14 mouse cellular contexts compared by ENCODE assay signal in genomic region chr12:86075358-86075757, GRCm38 (mm10). TPM values are rescaled to one million over a fixed set of nuclear protein-coding genes. Genes with fewer than 3 reads are reported as not detected.
DNase-seq lines count a peak whose midpoint lies in the region; ATAC-seq and TF ChIP-seq lines count a peak whose summit lies in the region.
"Had no signal": no experiment of that assay in that cellular context is flagged by ENCODE, and none has a peak within 500 bp of the region (broad histone marks: within the 10 kb centered on the region; RNA-seq: fewer than 3 reads in every experiment).

No protein-coding gene starts in this region.

- no peak overlapping the region for H3K9ac ChIP-seq in heart, postnatal 0 days (replicated peaks; ENCODE audit: low read depth, low read length)
- H3K9ac ChIP-seq in stomach, embryonic 14.5 days (replicated peaks; ENCODE audit: low read depth, low read length), result no peak overlapping the region
- H3K9ac ChIP-seq in stomach, postnatal 0 days (ENCODE audit: low read length), result no peak overlapping the region
- H3K9ac ChIP-seq: liver, embryonic 13.5 days had no signal

- H3K36me3 ChIP-seq in heart, postnatal 0 days (replicated peaks; ENCODE audit: control insufficient read depth, insufficient read depth, low read length), result no peaks in the 10 kb centered on the region
- no peaks in the 10 kb centered on the region for H3K36me3 ChIP-seq in stomach, embryonic 14.5 days (ENCODE audit: control insufficient read depth, insufficient read depth, low read length)
- H3K36me3 ChIP-seq in stomach, postnatal 0 days (ENCODE audit: control insufficient read depth, insufficient read depth, low read length), result no peaks in the 10 kb centered on the region
- H3K36me3 ChIP-seq: liver, embryonic 13.5 days had no signal

- TF ChIP-seq EP300 in heart, postnatal 0 days (IDR thresholded peaks at IDR 0.05; ENCODE audit: low read depth), result no peak
- no peak for TF ChIP-seq EP300 in stomach, postnatal 0 days (optimal IDR thresholded peaks at IDR 0.05)

- TF ChIP-seq CTCF in heart, postnatal 0 days (IDR thresholded peaks at IDR 0.05; ENCODE audit: low read depth), result no peak
- no peak for TF ChIP-seq CTCF in stomach, postnatal 0 days (IDR thresholded peaks at IDR 0.05; ENCODE audit: low read depth)

- H3K9me3 ChIP-seq in heart, postnatal 0 days (replicated peaks; ENCODE audit: control insufficient read depth, low read length), result no peaks in the 10 kb centered on the region
- no peaks in the 10 kb centered on the region for H3K9me3 ChIP-seq in stomach, embryonic 14.5 days (ENCODE audit: control insufficient read depth, low read depth, low read length)
- no peaks in the 10 kb centered on the region for H3K9me3 ChIP-seq in stomach, postnatal 0 days (ENCODE audit: control insufficient read depth, low read length)
- H3K9me3 ChIP-seq: liver, embryonic 13.5 days had no signal

- no peak overlapping the region for H3K27ac ChIP-seq in heart, postnatal 0 days (ENCODE audit: low read depth)
- H3K27ac ChIP-seq in stomach, embryonic 14.5 days (ENCODE audit: low read length), result no peak overlapping the region
- no peak overlapping the region for H3K27ac ChIP-seq in stomach, postnatal 0 days (replicated peaks)
- H3K27ac ChIP-seq: hindbrain, embryonic 14.5 days; liver, embryonic 13.5 days had no signal

- peaks cover 9% of the 10 kb centered on the region; the same call in 1 of the 2 replicates for H3K4me1 ChIP-seq in heart, postnatal 0 days (ENCODE audit: control insufficient read depth, insufficient read depth)
- peaks cover 10% of the 10 kb centered on the region for H3K4me1 ChIP-seq in stomach, embryonic 14.5 days (ENCODE audit: control insufficient read depth, insufficient read depth, low read length)
- H3K4me1 ChIP-seq in stomach, postnatal 0 days (replicated peaks; ENCODE audit: control insufficient read depth, insufficient read depth), result no peaks in the 10 kb centered on the region; the same call in 1 of the 2 replicates
- H3K4me1 ChIP-seq: liver, embryonic 13.5 days had no signal

- H3K27me3 ChIP-seq in heart, postnatal 0 days (ENCODE audit: control insufficient read depth, insufficient read depth, low read length), result no peaks in the 10 kb centered on the region
- no peaks in the 10 kb centered on the region for H3K27me3 ChIP-seq in stomach, embryonic 14.5 days (ENCODE audit: control insufficient read depth, insufficient read depth, low read length)
- H3K27me3 ChIP-seq in stomach, postnatal 0 days (ENCODE audit: control insufficient read depth, insufficient read depth, low read length), result no peaks in the 10 kb centered on the region

- peak; percentile 55 for DNase-seq in cerebellum, adult 11-12 months
- DNase-seq in cerebellum, postnatal 10 days, result no peak
- no peak for DNase-seq in heart, postnatal 0 days (ENCODE audit: low spot score)
- no peak for DNase-seq in heart, adult 9 months (ENCODE audit: low spot score in 2 of 2)
- no peak for DNase-seq in stomach, postnatal 0 days (ENCODE audit: low spot score)
- DNase-seq in c-Kit-positive CD71-positive TER-119-positive erythroid progenitor cells, embryonic 14.5 days (ENCODE audit: low spot score), result no peak
- DNase-seq in left cerebral cortex, adult 11 months (ENCODE audit: low spot score), result no peak
- DNase-seq: gastrocnemius, postnatal 25 days; liver, embryonic 13.5 days had no signal

- WGBS in heart, postnatal 0 days, result 81% methylated on average over 7 of the region's 7 CpGs
- 88% methylated on average over 7 of the region's 7 CpGs for WGBS in stomach, embryonic 14.5 days
- 85% methylated on average over 7 of the region's 7 CpGs for WGBS in stomach, postnatal 0 days

- H3K4me2 ChIP-seq in heart, postnatal 0 days (ENCODE audit: low read depth, low read length), result peak overlapping the region; percentile 67; the same call in 1 of the 2 replicates
- H3K4me2 ChIP-seq in stomach, embryonic 14.5 days (replicated peaks; ENCODE audit: low read depth, low read length), result 0 out of 2 replicates have a peak overlapping the region, but pooled peaks have one; percentile 7
- no peak overlapping the region for H3K4me2 ChIP-seq in stomach, postnatal 0 days (replicated peaks; ENCODE audit: low read depth)

- peak overlapping the region; percentile 50; the same call in 1 of the 2 replicates for H3K4me3 ChIP-seq in heart, postnatal 0 days (ENCODE audit: low read depth, low read length)
- H3K4me3 ChIP-seq in stomach, embryonic 14.5 days (ENCODE audit: low read depth, low read length), result 0 out of 2 replicates have a peak overlapping the region, but pooled peaks have one; percentile 37
- no peak overlapping the region for H3K4me3 ChIP-seq in stomach, postnatal 0 days (ENCODE audit: low read depth, low read length)
- H3K4me3 ChIP-seq: erythroblast, embryonic 14.5 days; liver, embryonic 13.5 days had no signal

- ATAC-seq in heart, postnatal 0 days (ENCODE audit: insufficient read depth, low read depth), result no peak
- no peak for ATAC-seq in stomach, embryonic 14.5 days (ENCODE audit: insufficient number of reproducible peaks, insufficient read depth, low FRiP score, low read depth)
- no peak for ATAC-seq in stomach, postnatal 0 days (ENCODE audit: low FRiP score, low TSS enrichment)
- ATAC-seq: activated CD4-positive, CD25-positive, alpha-beta regulatory T cell, adult 4 months had no signal

RNA-seq across cellular contexts. Expression of gene Tgfb3, which starts 3.5 kb away (rescaled TPM):
- total RNA-seq in heart, postnatal 0 days (2014; rRNA removed; ENCODE audit: low replicate concordance), result 14.2 and 21.9 TPM in 2 replicates
- 12.1 and 12.7 TPM in 2 replicates for polyA plus RNA-seq in heart, postnatal 0 days (2015; fragmentation: Nextera tagmentation; extraction: Ambion mirVana)
- 27.5 and 29.6 TPM in 2 replicates for polyA plus RNA-seq in stomach, embryonic 14.5 days (2014; fragmentation: Nextera tagmentation; extraction: Ambion mirVana)
- polyA plus RNA-seq in stomach, postnatal 0 days (2015; fragmentation: Nextera tagmentation; extraction: Ambion mirVana), result 9.4 and 9.5 TPM in 2 replicates
- total RNA-seq: megakaryocyte-erythroid progenitor cell, adult 5-6 weeks had no signal
- polyA plus RNA-seq: erythroblast, embryonic 14.5 days had no signal

RNA-seq across cellular contexts. Expression of gene Ift43, which starts 7.0 kb away (rescaled TPM):
- total RNA-seq in heart, postnatal 0 days (2014; rRNA removed; ENCODE audit: low replicate concordance), result 10.8 and 65.6 TPM in 2 replicates
- 101 and 102 TPM in 2 replicates for polyA plus RNA-seq in heart, postnatal 0 days (2015; fragmentation: Nextera tagmentation; extraction: Ambion mirVana)
- 73.5 and 74.5 TPM in 2 replicates for polyA plus RNA-seq in stomach, embryonic 14.5 days (2014; fragmentation: Nextera tagmentation; extraction: Ambion mirVana)
- 48.0 and 49.4 TPM in 2 replicates for polyA plus RNA-seq in stomach, postnatal 0 days (2015; fragmentation: Nextera tagmentation; extraction: Ambion mirVana)
- total RNA-seq: megakaryocyte-erythroid progenitor cell, adult 5-6 weeks had no signal
- polyA plus RNA-seq: erythroblast, embryonic 14.5 days had no signal
